Mouse (Mus musculus) intestine, embryonic 16.5 days (tissue): Measurements from ENCODE around the gene Atp7b. TPM values are rescaled to one million over a fixed set of nuclear protein-coding genes. Genes with fewer than 3 reads are reported as not detected.

Source experiments
- ATAC-seq: fragments of 200-750 bp; cut with Nextera tagmentation; 2 replicates; pipeline ENCODE4 v1.8.0; 2017; ENCODE audit warnings: moderate TSS enrichment, moderate library complexity
- H3K27ac ChIP-seq: fragments of 300-500 bp; sonication (generic); 2 replicates; pipeline ENCODE4 v1.5.1; 2014; ENCODE audit warnings: mild to moderate bottlenecking, low read length
- H3K27me3 ChIP-seq: fragments of 300-500 bp; sonication (generic); replicated peaks from 2 replicates; pipeline ENCODE4 v1.6.1; 2014; ENCODE audit warnings: low read length, control low read depth, mixed read lengths; ENCODE audit not compliant: control insufficient read depth, insufficient read depth
- H3K36me3 ChIP-seq: fragments of 300-500 bp; sonication (generic); 2 replicates; pipeline ENCODE4 v1.6.1; 2014; ENCODE audit warnings: low read length, control low read depth; ENCODE audit not compliant: control insufficient read depth, insufficient read depth
- H3K4me1 ChIP-seq: fragments of 300-500 bp; sonication (generic); 2 replicates; pipeline ENCODE4 v1.6.1; 2014; ENCODE audit warnings: low read length, control low read depth, mixed read lengths; ENCODE audit not compliant: control insufficient read depth, insufficient read depth
- H3K4me2 ChIP-seq: fragments of 300-500 bp; sonication (generic); 2 replicates; pipeline ENCODE4 v1.6.1; 2014; ENCODE audit warnings: low read depth, low read length, control low read depth
- H3K4me3 ChIP-seq: fragments of 300-500 bp; sonication (generic); 2 replicates; pipeline ENCODE4 v1.5.1; 2014; ENCODE audit warnings: mild to moderate bottlenecking, low read length
- H3K9ac ChIP-seq: fragments of 300-500 bp; sonication (generic); 2 replicates; pipeline ENCODE4 v1.6.1; 2014; ENCODE audit warnings: low read depth, low read length
- H3K9me3 ChIP-seq: fragments of 300-500 bp; sonication (generic); 2 replicates; pipeline ENCODE4 v1.6.1; 2016; ENCODE audit warnings: low read length, control low read depth; ENCODE audit not compliant: control insufficient read depth
- WGBS: fragments of 180-500 bp; shearing (Covaris S2); extraction: QIAGEN DNeasy Blood & Tissue Kit; methylation state at CpG from one replicate; pipeline ENCODE4 v1.1.7; 2014; 5-methylcytosine and 5-hydroxymethylcytosine counted together
- polyA plus RNA-seq: library from polyadenylated mRNA; unstranded; fragments of >200 nt; fragmentation: Nextera tagmentation; extraction: Ambion mirVana; gene quantifications from 2 replicates; pipeline ENCODE4 v1.2.1, GENCODE M21; 2015

Atp7b gene
- polyA plus RNA-seq, 1 experiment from 2014 or later, result 4.7 TPM

- Histone ChIP-seq H3K4me3 (no peak overlapping the region), H3K9ac (no peak overlapping the region), H3K4me1 (0 out of 2 replicates have a peak, but pooled peaks cover 5% of the 10 kb centered on the region), H3K36me3 (no peaks in the 10 kb centered on the region), H3K4me2 (no peak overlapping the region), H3K27ac (no peak overlapping the region), H3K27me3 (no peaks in the 10 kb centered on the region), H3K9me3 (no peaks in the 10 kb centered on the region)
- ATAC-seq, result no peak
- 90% methylated on average over 9 of the region's 9 CpGs for WGBS
Observed at GRCm38 (mm10) chr8:22036137-22036536, 24.0 kb downstream of the Atp7b start.

DNA sequence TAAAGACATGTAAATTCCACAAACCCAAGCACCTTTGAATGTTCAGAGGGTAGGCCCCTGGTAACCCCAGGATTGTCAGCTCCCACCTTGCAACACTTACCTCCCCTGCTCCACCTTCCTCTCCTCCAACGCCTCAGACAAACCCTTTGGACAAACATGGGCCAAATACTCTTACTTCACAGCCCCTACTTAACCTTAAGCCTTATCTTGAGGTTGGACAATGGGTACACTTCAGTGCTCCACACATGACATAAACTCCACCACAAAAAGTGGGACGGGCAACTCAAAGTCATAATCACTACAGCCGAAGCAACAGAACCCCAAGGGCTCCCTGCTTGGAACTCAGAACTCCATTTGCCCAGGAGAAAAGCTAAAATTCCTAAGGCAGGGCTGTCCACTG, 29.1 kb downstream of the Atp7b start:
- Histone ChIP-seq H3K27ac (no peak overlapping the region), H3K9me3 (no peaks in the 10 kb centered on the region), H3K9ac (no peak overlapping the region), H3K4me3 (no peak overlapping the region), H3K36me3 (no peaks in the 10 kb centered on the region), H3K4me1 (no peaks in the 10 kb centered on the region), H3K4me2 (no peak overlapping the region), H3K27me3 (no peaks in the 10 kb centered on the region)
- 81% methylated on average over 3 of the region's 3 CpGs for WGBS
- ATAC-seq, result no peak

- no peaks in the 10 kb centered on the region for H3K4me1 ChIP-seq
- no peaks in the 10 kb centered on the region for H3K27me3 ChIP-seq
- 85% methylated on average over 3 of the region's 3 CpGs for WGBS
- no peak for ATAC-seq
- no peak overlapping the region for H3K4me2 ChIP-seq
- H3K27ac ChIP-seq, result no peak overlapping the region
- no peak overlapping the region for H3K4me3 ChIP-seq
- H3K9me3 ChIP-seq, result no peaks in the 10 kb centered on the region
- no peaks in the 10 kb centered on the region for H3K36me3 ChIP-seq
- no peak overlapping the region for H3K9ac ChIP-seq
Observed at GRCm38 (mm10) chr8:22028973-22029372, 31.1 kb downstream of the Atp7b start.

GRCm38 (mm10) chr8:22025241-22025640, 34.9 kb downstream of the Atp7b start:
- no peaks in the 10 kb centered on the region for H3K9me3 ChIP-seq

GRCm38 (mm10) chr8:22022244-22022643, 37.9 kb downstream of the Atp7b start:
- no peak overlapping the region for H3K9ac ChIP-seq
- no peaks in the 10 kb centered on the region for H3K4me1 ChIP-seq
- H3K9me3 ChIP-seq, result no peaks in the 10 kb centered on the region
- no peaks in the 10 kb centered on the region for H3K36me3 ChIP-seq
- H3K4me3 ChIP-seq, result no peak overlapping the region
- H3K27ac ChIP-seq, result no peak overlapping the region
- H3K27me3 ChIP-seq, result no peaks in the 10 kb centered on the region
- 54% methylated on average over 7 of the region's 7 CpGs for WGBS
- no peak overlapping the region for H3K4me2 ChIP-seq
- ATAC-seq, result no peak

More at GRCm38 (mm10) chr8:22025241-22025640, 34.9 kb downstream of the Atp7b start:
- no peak overlapping the region for H3K4me2 ChIP-seq
- H3K4me3 ChIP-seq, result no peak overlapping the region
- whole genome bisulfite sequencing, result 45% methylated on average over 4 of the region's 4 CpGs
- ATAC-seq, result peak; percentile 75
- H3K9ac ChIP-seq, result no peak overlapping the region
- H3K27ac ChIP-seq, result no peak overlapping the region
- H3K27me3 ChIP-seq, result no peaks in the 10 kb centered on the region
- H3K4me1 ChIP-seq, result no peaks in the 10 kb centered on the region
- H3K36me3 ChIP-seq, result no peaks in the 10 kb centered on the region

- Histone ChIP-seq H3K4me3 (no peak overlapping the region), H3K27ac (no peak overlapping the region), H3K9ac (no peak overlapping the region), H3K4me2 (no peak overlapping the region), H3K4me1 (no peaks in the 10 kb centered on the region), H3K36me3 (no peaks in the 10 kb centered on the region), H3K27me3 (no peaks in the 10 kb centered on the region), H3K9me3 (no peaks in the 10 kb centered on the region)
- ATAC-seq, result peak; percentile 81
- WGBS, result 61% methylated on average over 5 of the region's 5 CpGs
Observed at GRCm38 (mm10) chr8:22019498-22019897, 40.6 kb downstream of the Atp7b start.

GRCm38 (mm10) chr8:22017731-22018130, 42.4 kb downstream of the Atp7b start:
- Histone ChIP-seq H3K4me3 (no peak overlapping the region), H3K36me3 (no peaks in the 10 kb centered on the region), H3K9ac (no peak overlapping the region), H3K4me1 (no peaks in the 10 kb centered on the region), H3K27me3 (no peaks in the 10 kb centered on the region), H3K27ac (no peak overlapping the region), H3K4me2 (no peak overlapping the region), H3K9me3 (no peaks in the 10 kb centered on the region)
- ATAC-seq, result no peak
- 80% methylated on average over 7 of the region's 7 CpGs for WGBS

- H3K4me1 ChIP-seq, result no peaks in the 10 kb centered on the region
- no peaks in the 10 kb centered on the region for H3K36me3 ChIP-seq
- H3K27me3 ChIP-seq, result no peaks in the 10 kb centered on the region
- H3K9me3 ChIP-seq, result no peaks in the 10 kb centered on the region
- H3K27ac ChIP-seq, result no peak overlapping the region
- no peak overlapping the region for H3K4me3 ChIP-seq
- peak; percentile 87 for ATAC-seq
- H3K9ac ChIP-seq, result no peak overlapping the region
- WGBS, result 73% methylated on average over 24 of the region's 24 CpGs
- no peak overlapping the region for H3K4me2 ChIP-seq
Observed at GRCm38 (mm10) chr8:22013034-22013707, 46.9 kb downstream of the Atp7b start.

GRCm38 (mm10) chr8:22009403-22009802, 50.7 kb downstream of the Atp7b start:
- Histone ChIP-seq H3K4me3 (no peak overlapping the region), H3K9ac (no peak overlapping the region), H3K36me3 (no peaks in the 10 kb centered on the region), H3K27ac (no peak overlapping the region), H3K9me3 (no peaks in the 10 kb centered on the region), H3K4me1 (no peaks in the 10 kb centered on the region), H3K27me3 (no peaks in the 10 kb centered on the region), H3K4me2 (no peak overlapping the region)
- WGBS, result 71% methylated on average over 3 of the region's 3 CpGs
- ATAC-seq, result no peak

DNA sequence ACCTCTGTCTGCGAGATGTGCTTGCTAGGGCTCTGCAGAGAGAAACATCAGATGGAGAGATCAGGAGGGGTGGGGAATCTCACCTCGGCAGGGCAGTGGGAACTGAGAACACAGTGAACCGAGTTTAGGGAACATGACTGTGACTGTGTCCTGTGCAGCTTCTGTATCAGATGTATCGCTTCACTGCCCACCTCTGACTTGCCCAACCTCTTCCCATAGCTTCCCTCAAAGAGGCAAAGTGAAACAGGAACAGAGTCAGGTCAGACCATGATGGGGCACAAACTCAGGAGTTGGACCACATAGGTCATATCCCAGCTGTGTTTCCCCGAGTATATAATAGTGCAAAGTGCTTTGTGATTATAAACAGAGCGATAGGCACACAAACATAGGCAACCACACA, 53.7 kb downstream of the Atp7b start:
- no peaks in the 10 kb centered on the region for H3K27me3 ChIP-seq
- no peaks in the 10 kb centered on the region for H3K9me3 ChIP-seq
- H3K4me3 ChIP-seq, result no peak overlapping the region
- H3K4me1 ChIP-seq, result no peaks in the 10 kb centered on the region
- H3K27ac ChIP-seq, result no peak overlapping the region
- 81% methylated on average over 6 of the region's 6 CpGs for WGBS
- ATAC-seq, result no peak
- no peak overlapping the region for H3K9ac ChIP-seq
- H3K36me3 ChIP-seq, result no peaks in the 10 kb centered on the region
- no peak overlapping the region for H3K4me2 ChIP-seq
